Mouse (Mus musculus) intestine, embryonic 15.5 days (tissue): ENCODE measurements at regions not wholly inside any gene's neighbourhood (a gene's known extent, or its start where the extent isn't known, plus 50 kb on each side); places are given as distances from the start of the nearest gene placed in this dataset.

Source experiments
- ATAC-seq: fragments of 200-750 bp; cut with Nextera tagmentation; 2 replicates; pipeline ENCODE4 v1.8.0; 2017; ENCODE audit warnings: moderate TSS enrichment, moderate library complexity
- H3K27ac ChIP-seq: fragments of 300-500 bp; sonication (generic); 2 replicates; pipeline ENCODE4 v1.5.1; 2015; ENCODE audit warnings: mild to moderate bottlenecking, inconsistent platforms
- H3K27me3 ChIP-seq: fragments of 300-500 bp; sonication (generic); replicated peaks from 2 replicates; pipeline ENCODE4 v1.6.1; 2015; ENCODE audit warnings: inconsistent platforms
- H3K36me3 ChIP-seq: fragments of 300-500 bp; sonication (generic); 2 replicates; pipeline ENCODE4 v1.6.1; 2015; ENCODE audit warnings: inconsistent platforms
- H3K4me1 ChIP-seq: fragments of 300-500 bp; sonication (generic); replicated peaks from 2 replicates; pipeline ENCODE4 v1.6.1; 2015; ENCODE audit warnings: inconsistent platforms
- H3K4me2 ChIP-seq: fragments of 300-500 bp; sonication (generic); replicated peaks from 2 replicates; pipeline ENCODE4 v1.6.1; 2015; ENCODE audit warnings: mild to moderate bottlenecking, inconsistent platforms
- H3K4me3 ChIP-seq: fragments of 300-500 bp; sonication (generic); replicated peaks from 2 replicates; pipeline ENCODE4 v1.5.1; 2015; ENCODE audit warnings: inconsistent platforms
- H3K9ac ChIP-seq: fragments of 300-500 bp; sonication (generic); 2 replicates; pipeline ENCODE4 v1.6.1; 2015; ENCODE audit warnings: inconsistent platforms
- H3K9me3 ChIP-seq: fragments of 300-500 bp; sonication (generic); 2 replicates; pipeline ENCODE4 v1.6.1; 2016; ENCODE audit warnings: inconsistent platforms
- WGBS: fragments of 180-500 bp; shearing (Covaris S2); methylation state at CpG from one replicate; pipeline ENCODE4 v1.1.7; 2015; 5-methylcytosine and 5-hydroxymethylcytosine counted together

DNA sequence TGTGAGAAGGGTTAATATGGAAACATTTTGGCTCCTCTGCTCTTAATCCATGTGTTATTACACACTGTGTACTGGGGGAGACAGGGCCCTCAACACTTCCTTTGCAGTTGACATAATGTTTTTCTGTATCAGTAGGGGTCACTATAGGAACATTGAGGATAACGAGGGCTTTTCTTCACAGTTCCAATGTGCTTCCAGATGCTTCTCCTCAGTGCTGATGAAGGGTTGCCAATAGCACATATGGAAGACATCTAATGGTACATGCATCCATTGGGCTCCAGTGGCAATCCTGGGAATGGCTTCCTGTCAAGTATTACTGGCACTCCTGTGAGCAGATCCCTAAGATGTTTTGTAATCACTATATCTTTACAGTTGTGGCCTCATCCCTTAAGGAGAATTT is 62.1 kb downstream of the Naa11 start:
- H3K27me3 ChIP-seq = no peaks in the 10 kb centered on the region
- no peaks in the 10 kb centered on the region for H3K36me3 ChIP-seq
- WGBS = 43% methylated on average over 1 of the region's 1 CpGs
- ATAC-seq = no peak; the same call in 1 of the 2 replicates
- no peak overlapping the region for H3K4me3 ChIP-seq
- no peak overlapping the region for H3K9ac ChIP-seq
- H3K27ac ChIP-seq = no peak overlapping the region
- H3K4me1 ChIP-seq = no peaks in the 10 kb centered on the region
- no peak overlapping the region for H3K4me2 ChIP-seq
- no peaks in the 10 kb centered on the region for H3K9me3 ChIP-seq

DNA sequence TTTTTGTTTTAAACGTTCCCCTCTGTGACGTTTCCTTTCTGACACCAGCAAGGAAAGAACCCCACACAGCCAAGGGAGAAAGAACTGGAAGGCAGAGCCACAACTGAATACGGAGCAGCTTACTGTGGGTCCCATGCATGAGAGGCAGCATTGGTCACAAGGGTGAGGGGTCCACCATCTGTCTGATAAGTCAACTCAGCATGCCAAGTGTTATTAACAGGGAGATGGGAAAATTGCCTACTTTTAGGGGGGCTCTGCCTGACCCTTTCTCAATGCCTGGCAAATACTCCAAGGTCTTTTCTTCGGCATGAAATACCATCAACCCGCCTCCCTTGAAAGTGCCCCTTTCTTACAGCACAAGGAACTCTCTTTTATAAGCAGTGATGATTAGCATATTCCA is 66.3 kb downstream of the Naa11 start:
- H3K27ac ChIP-seq = no peak overlapping the region
- no peaks in the 10 kb centered on the region for H3K36me3 ChIP-seq
- no peaks in the 10 kb centered on the region for H3K27me3 ChIP-seq
- no peak overlapping the region for H3K9ac ChIP-seq
- no peak for ATAC-seq
- no peaks in the 10 kb centered on the region for H3K9me3 ChIP-seq
- H3K4me3 ChIP-seq = no peak overlapping the region
- H3K4me1 ChIP-seq = no peaks in the 10 kb centered on the region
- 79% methylated on average over 5 of the region's 5 CpGs for WGBS
- H3K4me2 ChIP-seq = no peak overlapping the region

DNA sequence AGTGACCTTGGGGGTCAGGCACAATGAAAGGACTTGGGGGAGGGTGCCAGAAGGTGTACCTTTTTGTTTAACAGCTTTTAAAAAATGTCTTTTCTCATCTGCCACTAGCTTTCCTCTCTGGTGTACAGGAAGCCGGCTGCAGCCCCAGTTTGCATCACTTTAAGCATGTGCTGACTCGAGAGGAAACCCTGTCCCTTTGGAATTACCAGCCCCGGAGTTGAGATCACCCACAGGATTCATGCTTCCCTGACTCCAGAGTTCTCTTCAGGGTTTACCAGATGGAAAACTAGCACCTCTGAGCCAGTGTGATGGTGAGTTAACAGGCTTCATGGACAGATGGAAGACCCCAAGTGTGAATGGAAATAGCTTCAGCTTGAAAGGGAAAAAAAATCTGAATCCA is 68.3 kb downstream of the Naa11 start:
- 56% methylated on average over 3 of the region's 3 CpGs for WGBS
- no peak overlapping the region for H3K9ac ChIP-seq
- no peak overlapping the region for H3K4me3 ChIP-seq
- H3K27ac ChIP-seq = no peak overlapping the region
- H3K9me3 ChIP-seq = no peaks in the 10 kb centered on the region
- no peaks in the 10 kb centered on the region for H3K4me1 ChIP-seq
- no peak for ATAC-seq
- no peaks in the 10 kb centered on the region for H3K27me3 ChIP-seq
- H3K4me2 ChIP-seq = no peak overlapping the region
- H3K36me3 ChIP-seq = no peaks in the 10 kb centered on the region

DNA sequence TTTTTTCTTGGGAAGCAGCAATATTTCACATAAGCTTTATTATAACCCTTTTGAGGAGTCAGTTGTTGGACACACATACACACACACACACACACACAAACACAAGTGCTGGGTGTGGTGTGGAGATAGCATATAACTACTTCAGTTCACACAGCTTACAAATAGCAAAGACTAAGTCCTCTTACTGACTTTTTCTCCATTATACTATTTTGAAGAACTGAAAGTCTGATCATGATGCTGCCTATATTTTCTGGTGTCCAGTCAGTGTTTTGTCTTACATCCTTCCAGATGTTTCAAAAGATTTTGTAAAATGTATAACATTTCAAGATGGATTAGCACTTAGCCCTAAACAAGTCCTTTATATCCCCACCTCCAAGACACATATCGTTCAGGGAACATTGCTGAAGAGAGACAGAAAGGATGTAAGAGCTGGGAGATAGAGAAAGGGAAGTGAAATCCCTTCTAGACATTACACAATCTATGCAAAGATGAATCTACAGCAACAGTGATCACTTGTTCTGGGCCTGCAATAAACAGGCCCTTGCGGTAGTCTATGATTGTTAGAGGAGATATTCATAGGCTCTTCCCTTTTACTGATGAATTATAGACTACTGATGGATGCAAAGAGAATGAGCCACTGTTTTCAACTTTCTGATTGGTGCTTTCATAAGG is 72.2 kb downstream of the Naa11 start:
- H3K9ac ChIP-seq = no peak overlapping the region
- WGBS = 85% methylated on average over 2 of the region's 2 CpGs
- no peaks in the 10 kb centered on the region for H3K9me3 ChIP-seq
- no peaks in the 10 kb centered on the region for H3K4me1 ChIP-seq
- H3K4me3 ChIP-seq = no peak overlapping the region
- H3K4me2 ChIP-seq = no peak overlapping the region
- no peak overlapping the region for H3K27ac ChIP-seq
- no peak for ATAC-seq
- no peaks in the 10 kb centered on the region for H3K27me3 ChIP-seq
- H3K36me3 ChIP-seq = no peaks in the 10 kb centered on the region

DNA sequence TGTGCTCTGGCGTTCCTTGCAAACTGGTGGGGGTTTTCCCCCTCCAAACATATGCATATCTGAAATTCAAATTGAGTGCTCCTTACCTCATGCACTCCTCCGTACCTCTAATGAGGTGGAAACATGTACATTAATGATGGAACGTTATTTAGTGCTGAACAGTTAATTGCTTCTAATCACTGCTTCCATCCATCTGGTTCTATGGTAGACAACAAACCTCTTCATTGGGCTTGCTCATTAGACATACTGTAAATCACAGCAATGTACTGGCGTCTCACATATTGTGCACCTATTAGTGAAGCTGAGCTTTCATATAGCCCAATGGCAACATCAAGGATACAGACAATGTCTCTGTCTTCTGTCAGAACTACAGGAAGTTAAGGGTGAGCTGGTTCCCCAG is 85.3 kb downstream of the Naa11 start:
- Histone ChIP-seq H3K4me3 (no peak overlapping the region), H3K9ac (no peak overlapping the region), H3K4me2 (no peak overlapping the region), H3K4me1 (no peaks in the 10 kb centered on the region), H3K36me3 (no peaks in the 10 kb centered on the region), H3K27me3 (no peaks in the 10 kb centered on the region), H3K27ac (no peak overlapping the region), H3K9me3 (no peaks in the 10 kb centered on the region)
- no peak for ATAC-seq
- 90% methylated on average over 4 of the region's 4 CpGs for WGBS

DNA sequence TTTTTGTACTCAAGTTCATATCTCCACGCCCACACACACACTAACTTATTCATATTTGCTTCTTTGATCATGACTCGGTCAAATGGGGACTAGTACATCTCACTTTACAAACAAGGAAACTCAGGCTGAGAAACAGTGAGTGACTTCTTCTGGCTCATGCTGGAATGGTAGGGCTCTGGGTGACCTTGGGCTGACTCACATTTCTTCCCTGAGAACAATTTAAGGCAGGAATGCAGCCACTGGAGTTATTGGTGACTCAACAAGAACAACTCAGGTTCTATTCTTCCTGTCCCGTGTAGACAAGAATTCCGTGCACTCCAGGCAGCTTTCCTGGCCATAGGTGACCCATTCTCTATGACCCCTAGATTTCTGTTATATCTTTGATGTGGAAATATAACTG is 87.3 kb downstream of the Naa11 start:
- Histone ChIP-seq H3K27me3 (no peaks in the 10 kb centered on the region), H3K4me3 (no peak overlapping the region), H3K27ac (no peak overlapping the region), H3K36me3 (no peaks in the 10 kb centered on the region), H3K9ac (no peak overlapping the region), H3K4me1 (no peaks in the 10 kb centered on the region), H3K9me3 (no peaks in the 10 kb centered on the region), H3K4me2 (no peak overlapping the region)
- no peak for ATAC-seq
- WGBS = 75% methylated on average over 4 of the region's 4 CpGs

DNA sequence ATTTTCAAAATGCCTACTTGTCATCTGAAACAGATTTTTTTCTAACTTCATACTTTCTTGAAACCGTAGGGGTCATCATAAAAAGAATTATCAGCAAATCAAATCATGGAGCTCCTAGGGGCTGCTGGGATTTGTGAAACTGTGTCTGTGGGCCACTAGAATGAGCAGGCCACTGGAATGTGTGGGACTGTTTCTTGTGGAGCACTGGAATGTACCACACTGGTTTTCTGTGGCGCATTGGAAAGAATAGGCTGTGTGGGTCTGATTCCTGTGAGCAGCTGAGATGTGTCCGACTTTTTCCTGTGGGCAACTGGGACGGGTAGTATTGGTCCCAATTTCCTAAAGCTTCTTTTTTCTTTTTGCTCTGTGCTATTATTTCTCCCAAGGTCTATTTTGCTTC is 90.6 kb downstream of the Naa11 start:
- Histone ChIP-seq H3K27ac (no peak overlapping the region), H3K9ac (no peak overlapping the region), H3K9me3 (no peaks in the 10 kb centered on the region), H3K4me1 (no peaks in the 10 kb centered on the region), H3K27me3 (no peaks in the 10 kb centered on the region), H3K4me2 (no peak overlapping the region), H3K36me3 (no peaks in the 10 kb centered on the region), H3K4me3 (no peak overlapping the region)
- no peak for ATAC-seq
- 79% methylated on average over 4 of the region's 4 CpGs for WGBS

DNA sequence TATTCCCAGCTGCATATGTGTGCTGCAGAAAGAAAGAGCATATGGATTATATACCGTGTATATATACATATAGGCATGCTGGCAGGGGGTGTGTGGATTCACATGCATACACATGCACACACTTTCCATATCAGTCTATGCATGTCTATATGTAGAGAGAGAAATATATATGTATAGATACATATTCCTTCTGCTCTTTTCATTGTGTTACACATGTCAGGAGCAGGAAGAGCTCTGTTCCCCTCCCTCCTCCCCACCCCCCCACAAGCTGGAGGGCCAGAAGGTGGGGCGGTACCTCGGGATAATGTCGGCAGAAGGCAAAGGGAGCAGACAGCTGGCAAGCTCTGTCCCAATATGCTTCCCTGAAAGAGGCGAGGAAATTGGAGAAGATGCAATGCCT is 91.3 kb downstream of the Naa11 start:
- ATAC-seq = no peak
- Histone ChIP-seq H3K9me3 (no peaks in the 10 kb centered on the region), H3K36me3 (no peaks in the 10 kb centered on the region), H3K27ac (no peak overlapping the region), H3K27me3 (no peaks in the 10 kb centered on the region), H3K4me2 (no peak overlapping the region), H3K4me1 (no peaks in the 10 kb centered on the region), H3K9ac (no peak overlapping the region), H3K4me3 (no peak overlapping the region)
- WGBS = 73% methylated on average over 5 of the region's 5 CpGs

DNA sequence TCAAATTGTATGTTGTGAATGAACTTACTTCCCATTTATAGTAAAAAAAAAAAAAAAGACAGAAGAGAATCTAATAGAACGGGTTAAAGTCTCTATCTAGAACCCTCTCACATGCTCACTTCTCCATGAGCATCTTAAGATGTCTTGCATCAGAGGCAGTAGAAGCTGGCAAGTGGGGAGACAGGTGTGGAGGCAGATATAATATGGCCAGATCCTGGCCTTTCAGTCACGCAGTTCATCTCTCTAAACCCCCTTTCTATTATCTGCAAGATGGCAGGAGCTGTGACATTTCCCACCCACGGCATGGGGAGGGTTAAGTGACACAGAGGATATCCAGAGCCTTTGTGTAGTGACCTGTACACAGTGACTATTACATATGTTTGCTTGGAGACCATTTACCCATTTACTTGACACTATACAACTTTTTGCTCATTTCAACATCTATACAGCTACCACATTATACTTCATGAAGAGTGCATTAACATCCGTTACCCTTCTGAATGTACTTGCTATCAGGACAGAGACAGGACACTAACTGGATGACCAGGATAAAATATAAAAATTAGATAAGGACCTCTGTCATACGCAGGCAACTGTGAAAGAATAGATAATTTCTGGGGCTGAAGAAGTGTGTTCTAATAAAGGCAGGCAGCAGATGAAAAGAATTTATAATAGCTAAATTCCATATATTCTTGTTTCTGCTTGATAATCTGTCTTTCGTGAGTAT is 91.9 kb downstream of the Naa11 start:
- Histone ChIP-seq H3K36me3 (no peaks in the 10 kb centered on the region), H3K4me1 (no peaks in the 10 kb centered on the region), H3K4me2 (no peak overlapping the region), H3K27me3 (no peaks in the 10 kb centered on the region), H3K9me3 (no peaks in the 10 kb centered on the region), H3K27ac (no peak overlapping the region), H3K4me3 (no peak overlapping the region), H3K9ac (no peak overlapping the region)
- no peak for ATAC-seq
- 85% methylated on average over 6 of the region's 6 CpGs for WGBS

DNA sequence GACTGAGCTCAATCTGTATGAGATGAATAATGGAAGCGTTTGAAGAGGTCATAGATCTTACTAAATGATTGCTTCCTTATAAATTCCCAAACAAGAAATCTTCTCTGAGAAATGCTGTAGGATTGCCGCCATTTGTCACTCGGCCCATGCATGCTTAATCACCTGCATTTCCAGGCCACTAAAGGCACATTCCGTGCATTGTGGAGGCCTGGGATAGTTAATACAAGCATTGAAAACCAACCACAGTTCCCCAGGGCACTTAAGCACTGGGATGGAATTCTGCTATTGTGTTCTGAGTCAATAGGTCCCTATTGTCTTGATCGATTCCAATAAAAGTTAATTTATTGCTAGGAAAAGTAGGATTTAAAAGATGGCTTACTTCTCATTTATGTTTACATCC is 92.5 kb downstream of the Naa11 start:
- Histone ChIP-seq H3K27me3 (no peaks in the 10 kb centered on the region), H3K36me3 (no peaks in the 10 kb centered on the region), H3K9ac (no peak overlapping the region), H3K27ac (no peak overlapping the region), H3K4me3 (no peak overlapping the region), H3K4me1 (no peaks in the 10 kb centered on the region), H3K4me2 (no peak overlapping the region), H3K9me3 (no peaks in the 10 kb centered on the region)
- whole genome bisulfite sequencing = 73% methylated on average over 5 of the region's 5 CpGs
- no peak for ATAC-seq

DNA sequence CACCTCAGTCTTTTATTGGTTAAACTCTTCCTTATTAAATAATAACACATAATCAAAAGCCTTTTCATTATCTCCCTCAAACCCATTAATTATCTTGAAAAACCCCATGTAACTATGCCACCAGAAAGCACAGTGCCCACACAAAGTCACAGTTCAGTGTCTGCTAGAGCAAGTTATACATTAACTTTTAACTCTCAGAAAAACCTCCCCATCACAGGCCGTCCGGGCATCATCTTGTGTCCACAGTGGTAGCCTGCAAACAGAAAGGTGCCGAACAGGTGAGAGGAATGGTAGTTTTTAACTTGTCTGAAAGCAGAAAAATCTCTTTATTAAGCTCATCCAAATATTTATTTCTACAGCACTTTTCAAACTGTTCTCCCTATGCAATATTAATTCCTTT is 96.0 kb downstream of the Naa11 start:
- Histone ChIP-seq H3K4me2 (no peak overlapping the region), H3K27me3 (no peaks in the 10 kb centered on the region), H3K36me3 (no peaks in the 10 kb centered on the region), H3K4me1 (no peaks in the 10 kb centered on the region), H3K27ac (no peak overlapping the region), H3K9me3 (no peaks in the 10 kb centered on the region), H3K4me3 (no peak overlapping the region), H3K9ac (no peak overlapping the region)
- 70% methylated on average over 3 of the region's 3 CpGs for WGBS
- ATAC-seq = peak; percentile 55; the same call in 1 of the 2 replicates

DNA sequence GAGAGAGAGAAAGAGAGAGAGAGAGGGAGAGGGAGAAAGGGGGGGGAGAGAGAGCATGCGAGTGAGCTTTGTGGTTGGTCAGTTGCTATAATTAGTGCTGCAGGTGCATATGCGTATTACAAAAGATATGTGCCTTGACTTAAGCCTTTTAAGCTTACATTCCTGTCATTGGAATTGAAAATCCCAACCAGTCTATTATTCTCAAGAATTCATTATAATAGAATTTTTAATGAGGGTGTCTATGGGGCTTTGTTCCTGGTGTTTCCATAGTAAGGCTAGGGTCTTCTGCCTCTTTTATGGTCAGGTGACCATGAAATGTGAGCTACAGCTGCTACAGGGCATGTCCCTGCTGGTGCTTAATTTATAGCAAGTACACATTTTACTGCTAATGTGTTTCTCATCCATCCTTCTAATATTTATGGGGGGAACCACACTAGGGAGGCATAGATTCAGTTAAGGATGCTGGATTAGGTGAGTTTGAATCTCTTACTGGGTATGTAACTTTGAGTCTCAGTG is 102.0 kb downstream of the Naa11 start:
- Histone ChIP-seq H3K27me3 (no peaks in the 10 kb centered on the region), H3K36me3 (no peaks in the 10 kb centered on the region), H3K9me3 (no peaks in the 10 kb centered on the region), H3K4me1 (no peaks in the 10 kb centered on the region), H3K4me3 (no peak overlapping the region), H3K4me2 (no peak overlapping the region), H3K9ac (no peak overlapping the region), H3K27ac (no peak overlapping the region)
- 79% methylated on average over 2 of the region's 2 CpGs for WGBS
- no peak for ATAC-seq
